Comparison of ENCODE assay signal across 12 mouse cellular contexts in genomic region chr6:147771411-147771810, GRCm38 (mm10).
DNase-seq lines count a peak whose midpoint lies in the region; ATAC-seq and TF ChIP-seq lines count a peak whose summit lies in the region.
"Had no signal": no experiment of that assay in that cellular context is flagged by ENCODE, and none has a peak within 500 bp of the region (broad histone marks: within the 10 kb centered on the region; RNA-seq: fewer than 3 reads in every experiment).

No protein-coding gene starts in this region.

- H3K4me1 ChIP-seq in forebrain, embryonic 14.5 days (ENCODE audit: control insufficient read depth, insufficient read depth, low read length) = no peaks in the 10 kb centered on the region
- no peaks in the 10 kb centered on the region for H3K4me1 ChIP-seq in forebrain, embryonic 15.5 days
- no peaks in the 10 kb centered on the region for H3K4me1 ChIP-seq in lung, postnatal 0 days (ENCODE audit: insufficient read depth, low read depth, low read length)
- H3K4me1 ChIP-seq in embryonic facial prominence, embryonic 11.5 days (ENCODE audit: control insufficient read depth, insufficient read depth, low read length) = no peaks in the 10 kb centered on the region
- H3K4me1 ChIP-seq in stomach, postnatal 0 days (replicated peaks; ENCODE audit: control insufficient read depth, insufficient read depth) = no peaks in the 10 kb centered on the region
- H3K4me1 ChIP-seq: liver, embryonic 12.5 days had no signal

- TF ChIP-seq EP300 in lung, postnatal 0 days (IDR thresholded peaks at IDR 0.05) = no peak
- no peak for TF ChIP-seq EP300 in stomach, postnatal 0 days (optimal IDR thresholded peaks at IDR 0.05)

- no peak overlapping the region for H3K27ac ChIP-seq in forebrain, embryonic 14.5 days (ENCODE audit: low read depth, low read length)
- H3K27ac ChIP-seq in forebrain, embryonic 15.5 days (replicated peaks) = no peak overlapping the region
- H3K27ac ChIP-seq in lung, postnatal 0 days (ENCODE audit: low read length) = no peak overlapping the region
- H3K27ac ChIP-seq in embryonic facial prominence, embryonic 11.5 days (replicated peaks; ENCODE audit: low read depth, low read length) = no peak overlapping the region
- no peak overlapping the region for H3K27ac ChIP-seq in layer of hippocampus, adult 2 months
- H3K27ac ChIP-seq in stomach, postnatal 0 days (replicated peaks) = no peak overlapping the region
- H3K27ac ChIP-seq: liver, embryonic 12.5 days had no signal

- intact Hi-C loops in gastrocnemius, postnatal 36 days (cut with DNase I) = no loop called here

- WGBS in forebrain, embryonic 14.5 days = 37% methylated on average over 4 of the region's 4 CpGs
- 26% methylated on average over 4 of the region's 4 CpGs for WGBS in forebrain, embryonic 15.5 days
- WGBS in lung, postnatal 0 days = 19% methylated on average over 4 of the region's 4 CpGs
- WGBS in embryonic facial prominence, embryonic 11.5 days = 43% methylated on average over 4 of the region's 4 CpGs
- 24% methylated on average over 4 of the region's 4 CpGs for WGBS in stomach, postnatal 0 days

- TF ChIP-seq CTCF in lung, postnatal 0 days (IDR thresholded peaks at IDR 0.05) = no peak
- TF ChIP-seq CTCF in layer of hippocampus, adult 2 months (conservative IDR thresholded peaks at IDR 0.05) = no peak
- TF ChIP-seq CTCF in stomach, postnatal 0 days (IDR thresholded peaks at IDR 0.05; ENCODE audit: low read depth) = no peak

- H3K36me3 ChIP-seq in forebrain, embryonic 14.5 days (ENCODE audit: control insufficient read depth, insufficient read depth, low read length) = no peaks in the 10 kb centered on the region
- no peaks in the 10 kb centered on the region for H3K36me3 ChIP-seq in forebrain, embryonic 15.5 days
- no peaks in the 10 kb centered on the region for H3K36me3 ChIP-seq in lung, postnatal 0 days (ENCODE audit: insufficient read depth, low read length)
- no peaks in the 10 kb centered on the region for H3K36me3 ChIP-seq in embryonic facial prominence, embryonic 11.5 days (replicated peaks; ENCODE audit: control insufficient read depth, insufficient read depth, low read depth, low read length)
- H3K36me3 ChIP-seq in stomach, postnatal 0 days (ENCODE audit: control insufficient read depth, insufficient read depth, low read length) = no peaks in the 10 kb centered on the region
- H3K36me3 ChIP-seq: liver, embryonic 12.5 days had no signal

- H3K4me2 ChIP-seq in forebrain, embryonic 14.5 days (ENCODE audit: low read length) = no peak overlapping the region
- H3K4me2 ChIP-seq in forebrain, embryonic 15.5 days (replicated peaks) = no peak overlapping the region
- no peak overlapping the region for H3K4me2 ChIP-seq in lung, postnatal 0 days (replicated peaks; ENCODE audit: low read depth, low read length)
- H3K4me2 ChIP-seq in embryonic facial prominence, embryonic 11.5 days (ENCODE audit: low read depth, low read length) = no peak overlapping the region
- no peak overlapping the region for H3K4me2 ChIP-seq in stomach, postnatal 0 days (replicated peaks; ENCODE audit: low read depth)
- H3K4me2 ChIP-seq: liver, embryonic 12.5 days had no signal

- peak; percentile 44; the same call in 1 of the 2 replicates for ATAC-seq in forebrain, embryonic 14.5 days
- no peak for ATAC-seq in forebrain, embryonic 15.5 days (replicated peaks)
- no peak for ATAC-seq in lung, postnatal 0 days
- no peak for ATAC-seq in embryonic facial prominence, embryonic 11.5 days (replicated peaks; ENCODE audit: insufficient number of reproducible peaks, low FRiP score, low TSS enrichment, low read depth)
- no peak for ATAC-seq in stomach, postnatal 0 days (ENCODE audit: low FRiP score, low TSS enrichment)
- ATAC-seq: liver, embryonic 12.5 days had no signal

- no peaks in the 10 kb centered on the region for H3K27me3 ChIP-seq in forebrain, embryonic 14.5 days (replicated peaks; ENCODE audit: control insufficient read depth, insufficient read depth, low read length)
- no peaks in the 10 kb centered on the region for H3K27me3 ChIP-seq in forebrain, embryonic 15.5 days
- H3K27me3 ChIP-seq in lung, postnatal 0 days (replicated peaks; ENCODE audit: insufficient read depth, low read length) = no peaks in the 10 kb centered on the region
- no peaks in the 10 kb centered on the region for H3K27me3 ChIP-seq in embryonic facial prominence, embryonic 11.5 days (ENCODE audit: control insufficient read depth, insufficient read depth, low read length)
- no peaks in the 10 kb centered on the region for H3K27me3 ChIP-seq in stomach, postnatal 0 days (ENCODE audit: control insufficient read depth, insufficient read depth, low read length)
- H3K27me3 ChIP-seq: liver, embryonic 12.5 days had no signal

- DNase-seq in forebrain, embryonic 14.5 days (ENCODE audit: low spot score) = peak; percentile 50
- peak; percentile 31 for DNase-seq in lung, postnatal 0 days (ENCODE audit: low spot score)
- no peak for DNase-seq in lung, postnatal 36 days
- peak; percentile 33 for DNase-seq in embryonic facial prominence, embryonic 11.5 days (ENCODE audit: low spot score)
- DNase-seq in gastrocnemius, postnatal 36 days = peak; percentile 38 to 58
- no peak for DNase-seq in layer of hippocampus, adult 2 months (ENCODE audit: low spot score in 2 of 2)
- DNase-seq in stomach, postnatal 0 days (ENCODE audit: low spot score) = no peak
- DNase-seq: layer of hippocampus, postnatal 36 days; thymus, postnatal 14 days had no signal

- H3K9ac ChIP-seq in forebrain, embryonic 14.5 days (ENCODE audit: low read length) = no peak overlapping the region
- no peak overlapping the region for H3K9ac ChIP-seq in forebrain, embryonic 15.5 days (replicated peaks)
- H3K9ac ChIP-seq in lung, postnatal 0 days (replicated peaks; ENCODE audit: low read depth) = no peak overlapping the region
- H3K9ac ChIP-seq in embryonic facial prominence, embryonic 11.5 days (replicated peaks; ENCODE audit: low read length) = no peak overlapping the region
- H3K9ac ChIP-seq in stomach, postnatal 0 days (ENCODE audit: low read length) = no peak overlapping the region
- H3K9ac ChIP-seq: liver, embryonic 12.5 days had no signal

- H3K9me3 ChIP-seq in forebrain, embryonic 14.5 days (replicated peaks; ENCODE audit: control insufficient read depth, low read length) = no peaks in the 10 kb centered on the region
- H3K9me3 ChIP-seq in forebrain, embryonic 15.5 days = no peaks in the 10 kb centered on the region
- no peaks in the 10 kb centered on the region for H3K9me3 ChIP-seq in lung, postnatal 0 days (ENCODE audit: low read length)
- no peaks in the 10 kb centered on the region for H3K9me3 ChIP-seq in embryonic facial prominence, embryonic 11.5 days (replicated peaks; ENCODE audit: control insufficient read depth, low read length)
- H3K9me3 ChIP-seq in stomach, postnatal 0 days (ENCODE audit: control insufficient read depth, low read length) = no peaks in the 10 kb centered on the region
- H3K9me3 ChIP-seq: liver, embryonic 12.5 days had no signal

- no peak overlapping the region for H3K4me3 ChIP-seq in forebrain, embryonic 14.5 days (ENCODE audit: low read depth, low read length)
- no peak overlapping the region for H3K4me3 ChIP-seq in forebrain, embryonic 15.5 days
- H3K4me3 ChIP-seq in lung, postnatal 0 days (ENCODE audit: low read depth, low read length) = no peak overlapping the region
- H3K4me3 ChIP-seq in embryonic facial prominence, embryonic 11.5 days (ENCODE audit: low read depth, low read length) = no peak overlapping the region
- no peak overlapping the region for H3K4me3 ChIP-seq in layer of hippocampus, adult 2 months
- no peak overlapping the region for H3K4me3 ChIP-seq in stomach, postnatal 0 days (ENCODE audit: low read depth, low read length)
- H3K4me3 ChIP-seq: liver, embryonic 12.5 days; megakaryocyte, embryonic 14.5 days had no signal

Comparison
In these comparisons a context has a peak if more than half of its experiments do, and no peak if none do; other contexts are left out.
1. DNase-seq: peak in forebrain, embryonic 14.5 days (single experiment), lung, postnatal 0 days (single experiment), embryonic facial prominence, embryonic 11.5 days (single experiment) and gastrocnemius, postnatal 36 days (2 of 2); none in lung, postnatal 36 days (single experiment), layer of hippocampus, adult 2 months (0 of 2) and stomach, postnatal 0 days (single experiment).